Mouse (Mus musculus): ENCODE measurements around the gene Wnt3.

- TF ChIP-seq POLR2A (IDR thresholded peaks at IDR 0.05; ENCODE audit: low read depth, low read length), result no peak
- no peak for TF ChIP-seq CTCF (conservative IDR thresholded peaks at IDR 0.05; ENCODE audit: insufficient read depth, insufficient read length, low read depth, low read length)
These were observed 38.7 kb upstream of the Wnt3 start for GRCm38 (mm10) chr11:103735046-103735781.
